Mouse (Mus musculus) lung, adult 2 months (tissue): ENCODE measurements around the gene Grap2.

Experiments
- CTCF ChIP-seq: fragments of 200-500 bp; IDR thresholded peaks from 2 replicates; pipeline ENCODE4 v1.5.1; 2011; ENCODE audit warnings: mild to moderate bottlenecking, low read length, control low read depth; ENCODE audit not compliant: insufficient read depth
- POLR2A ChIP-seq: fragments of 200-500 bp; IDR thresholded peaks from 2 replicates; pipeline ENCODE4 v1.6.1; 2011; ENCODE audit warnings: low read depth, mild to moderate bottlenecking, control low read depth, low read length, borderline replicate concordance; ENCODE audit errors: extremely low read depth

DNA sequence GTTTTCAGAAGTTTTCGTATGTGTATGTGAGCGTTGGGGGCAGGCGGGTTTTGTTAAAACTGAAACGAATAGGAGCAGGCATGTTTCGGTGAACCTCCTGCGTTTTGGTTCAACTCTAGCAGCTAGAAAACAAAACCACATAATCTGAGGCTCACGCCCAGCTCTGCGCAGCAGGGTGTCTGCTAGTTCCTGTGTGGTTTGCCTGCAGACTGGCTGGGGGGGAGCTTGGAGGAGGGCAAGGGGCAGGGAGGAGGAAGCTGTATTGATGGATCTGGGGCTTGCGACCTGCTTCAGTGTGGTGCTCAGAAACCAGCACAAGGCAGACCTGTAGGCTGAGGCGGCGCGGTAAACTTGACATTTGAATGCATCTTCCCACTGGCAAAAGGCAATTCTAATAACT is at the start of gene Grap2:
- TF ChIP-seq POLR2A (0 out of 2 replicates have a peak, but pooled peaks have one; percentile 21), CTCF (no peak)
